Comparison of ENCODE assay signal across 7 mouse cellular contexts in genomic region chr7:81828681-81829378, GRCm38 (mm10). TPM values are rescaled to one million over a fixed set of nuclear protein-coding genes. Genes with fewer than 3 reads are reported as not detected.
DNase-seq lines count a peak whose midpoint lies in the region; ATAC-seq and TF ChIP-seq lines count a peak whose summit lies in the region.

No protein-coding gene starts in this region.

- DNase-seq in adrenal gland, adult 18-20 months (ENCODE audit: low spot score in 2 of 2), result peak; percentile 65 to 69
- DNase-seq in cerebellum, postnatal 36 days, result peak; percentile 34 to 49
- peak; percentile 65 for DNase-seq in gastrocnemius, postnatal 10 days
- peak; percentile 46 for DNase-seq in hindbrain, postnatal 0 days (ENCODE audit: low spot score)
- peak; percentile 66 to 78 for DNase-seq in left cerebral cortex, postnatal 36 days (ENCODE audit: low spot score in 2 of 2)
- peak; percentile 95 for DNase-seq in midbrain, embryonic 11.5 days (ENCODE audit: low spot score, missing footprints)
- DNase-seq in right cerebral cortex, postnatal 4 days, result peak; percentile 69

- peak; percentile 78 for ATAC-seq in hindbrain, postnatal 0 days
- peak; percentile 82 for ATAC-seq in midbrain, embryonic 11.5 days (ENCODE audit: low FRiP score)

- H3K4me3 ChIP-seq in hindbrain, postnatal 0 days (ENCODE audit: low read length), result peak overlapping the region; percentile 78
- peak overlapping the region; percentile 77 for H3K4me3 ChIP-seq in midbrain, embryonic 11.5 days (ENCODE audit: low read depth, low read length)

- no peaks in the 10 kb centered on the region for H3K27me3 ChIP-seq in hindbrain, postnatal 0 days (ENCODE audit: insufficient read depth, low read length)
- no peaks in the 10 kb centered on the region for H3K27me3 ChIP-seq in midbrain, embryonic 11.5 days (ENCODE audit: control insufficient read depth, insufficient read depth, low read length)

- 2% methylated on average over 66 of the region's 91 CpGs for WGBS in hindbrain, postnatal 0 days
- under 1% methylated on average over 81 of the region's 91 CpGs for WGBS in midbrain, embryonic 11.5 days

- no peaks in the 10 kb centered on the region for H3K9me3 ChIP-seq in hindbrain, postnatal 0 days (ENCODE audit: low read length)
- H3K9me3 ChIP-seq in midbrain, embryonic 11.5 days (ENCODE audit: control insufficient read depth, low read length), result no peaks in the 10 kb centered on the region

- intact Hi-C loops in left cerebral cortex, postnatal 36 days (cut with DNase I), result loop anchor here (5.0 kb wide), 3 partner anchors 33 to 103 kb away; partner anchors contain the start of genes 3110040N11Rik and Hdgfl3

- H3K27ac ChIP-seq in hindbrain, postnatal 0 days, result peak overlapping the region; percentile 97
- peak overlapping the region; percentile 90 for H3K27ac ChIP-seq in midbrain, embryonic 11.5 days (ENCODE audit: low read depth, low read length)

- TF ChIP-seq CTCF in hindbrain, postnatal 0 days (IDR thresholded peaks at IDR 0.05; ENCODE audit: low read depth), result no peak

- peak overlapping the region; percentile 81 for H3K4me2 ChIP-seq in hindbrain, postnatal 0 days (ENCODE audit: low read depth, low read length)
- H3K4me2 ChIP-seq in midbrain, embryonic 11.5 days, result peak overlapping the region; percentile 54

- H3K9ac ChIP-seq in hindbrain, postnatal 0 days (replicated peaks; ENCODE audit: low read length), result peak overlapping the region; percentile 87
- H3K9ac ChIP-seq in midbrain, embryonic 11.5 days (ENCODE audit: low read length), result peak overlapping the region; percentile 83

- H3K4me1 ChIP-seq in hindbrain, postnatal 0 days (ENCODE audit: insufficient read depth, low read length), result peaks cover 25% of the 10 kb centered on the region
- H3K4me1 ChIP-seq in midbrain, embryonic 11.5 days (ENCODE audit: control insufficient read depth, insufficient read depth, low read length), result peaks cover 17% of the 10 kb centered on the region

- H3K36me3 ChIP-seq in hindbrain, postnatal 0 days (ENCODE audit: insufficient read depth, low read length), result no peaks in the 10 kb centered on the region
- H3K36me3 ChIP-seq in midbrain, embryonic 11.5 days (ENCODE audit: control insufficient read depth, insufficient read depth, low read length), result no peaks in the 10 kb centered on the region

RNA-seq across cellular contexts. Expression of gene Btbd1, which starts 0.4 kb away (rescaled TPM):
- total RNA-seq in adrenal gland, adult 18-20 months (2021), result 100 to 1,000 TPM; 118 to 124 TPM
- total RNA-seq in gastrocnemius, postnatal 10 days (2021), result 100 to 1,000 TPM; 214 to 229 TPM
- total RNA-seq in hindbrain, postnatal 0 days (2014; rRNA removed), result 93.0 and 100 TPM in 2 replicates
- polyA plus RNA-seq in hindbrain, postnatal 0 days (2015; fragmentation: Nextera tagmentation; extraction: Ambion mirVana), result 86.3 and 86.8 TPM in 2 replicates
- total RNA-seq in left cerebral cortex, postnatal 36 days (2021), result 100 to 1,000 TPM; 113 to 124 TPM
- 102 and 106 TPM in 2 replicates for polyA plus RNA-seq in midbrain, embryonic 11.5 days (2014; fragmentation: Nextera tagmentation; extraction: Ambion mirVana)

RNA-seq across cellular contexts. Expression of gene Gm10160, which starts 26.8 kb away (rescaled TPM):
- not detected for total RNA-seq in adrenal gland, adult 18-20 months (2021)
- not detected for total RNA-seq in gastrocnemius, postnatal 10 days (2021)
- total RNA-seq in hindbrain, postnatal 0 days (2014; rRNA removed), result not detected in 2 replicates
- not detected in 2 replicates for polyA plus RNA-seq in hindbrain, postnatal 0 days (2015; fragmentation: Nextera tagmentation; extraction: Ambion mirVana)
- total RNA-seq in left cerebral cortex, postnatal 36 days (2021), result not detected
- polyA plus RNA-seq in midbrain, embryonic 11.5 days (2014; fragmentation: Nextera tagmentation; extraction: Ambion mirVana), result not detected in 2 replicates

RNA-seq across cellular contexts. Expression of gene Tm6sf1, which starts 30.0 kb away (rescaled TPM):
- 10 to 100 TPM; 17.2 to 23.0 TPM for total RNA-seq in adrenal gland, adult 18-20 months (2021)
- 10 to 100 TPM; 53.0 to 54.2 TPM for total RNA-seq in gastrocnemius, postnatal 10 days (2021)
- total RNA-seq in hindbrain, postnatal 0 days (2014; rRNA removed), result 17.3 and 25.7 TPM in 2 replicates
- 12.4 and 12.7 TPM in 2 replicates for polyA plus RNA-seq in hindbrain, postnatal 0 days (2015; fragmentation: Nextera tagmentation; extraction: Ambion mirVana)
- total RNA-seq in left cerebral cortex, postnatal 36 days (2021), result 10 to 100 TPM; 28.4 to 36.9 TPM
- 13.1 and 13.4 TPM in 2 replicates for polyA plus RNA-seq in midbrain, embryonic 11.5 days (2014; fragmentation: Nextera tagmentation; extraction: Ambion mirVana)

RNA-seq across cellular contexts. Expression of gene 3110040N11Rik, which starts 39.6 kb away (rescaled TPM):
- 10 to 100 TPM; 30.4 to 43.2 TPM for total RNA-seq in adrenal gland, adult 18-20 months (2021)
- 10 to 100 TPM; 23.6 to 24.5 TPM for total RNA-seq in gastrocnemius, postnatal 10 days (2021)
- total RNA-seq in hindbrain, postnatal 0 days (2014; rRNA removed), result 26.2 and 41.8 TPM in 2 replicates
- 43.4 and 48.9 TPM in 2 replicates for polyA plus RNA-seq in hindbrain, postnatal 0 days (2015; fragmentation: Nextera tagmentation; extraction: Ambion mirVana)
- total RNA-seq in left cerebral cortex, postnatal 36 days (2021), result 10 to 100 TPM; 22.3 to 27.0 TPM
- 46.3 and 51.2 TPM in 2 replicates for polyA plus RNA-seq in midbrain, embryonic 11.5 days (2014; fragmentation: Nextera tagmentation; extraction: Ambion mirVana)

Comparison
In these comparisons a context has a peak if more than half of its experiments do, and no peak if none do; other contexts are left out.
1. Peak in every context shown above with its lines: DNase-seq, ATAC-seq, H3K4me3 ChIP-seq and H3K27ac ChIP-seq.
2. DNase-seq: peak in every context shown above with its lines; median percentile 95 in midbrain, embryonic 11.5 days; 72 in left cerebral cortex, postnatal 36 days; 69 in right cerebral cortex, postnatal 4 days; 67 in adrenal gland, adult 18-20 months; 65 in gastrocnemius, postnatal 10 days; 46 in hindbrain, postnatal 0 days; 42 in cerebellum, postnatal 36 days.